Mouse (Mus musculus): ENCODE results near the gene Gtf3c5. TPM values are rescaled to one million over a fixed set of nuclear protein-coding genes. Genes with fewer than 3 reads are reported as not detected.

Gtf3c5 gene
- total RNA-seq, 2 experiments from 2014 or later: 17.4 to 18.9 TPM

GRCm38 (mm10) chr2:28534436-28535262, 48.9 kb downstream of the Gtf3c5 start:
- DNase-seq: no peak

GRCm38 (mm10) chr2:28533901-28534435, 49.6 kb downstream of the Gtf3c5 start:
- DNase-seq: no peak

GRCm38 (mm10) chr2:28532938-28533771, 50.4 kb downstream of the Gtf3c5 start:
- DNase-seq: peak; percentile 89 to 90

GRCm38 (mm10) chr2:28530311-28530710, 53.2 kb downstream of the Gtf3c5 start:
- DNase-seq: no peak

GRCm38 (mm10) chr2:28529856-28530255, 53.7 kb downstream of the Gtf3c5 start:
- DNase-seq: no peak

- DNase-seq: no peak
Observed at GRCm38 (mm10) chr2:28528354-28528730, 55.2 kb downstream of the Gtf3c5 start.

GRCm38 (mm10) chr2:28527436-28528353, 55.9 kb downstream of the Gtf3c5 start:
- DNase-seq: no peak

GRCm38 (mm10) chr2:28525943-28526876, 57.3 kb downstream of the Gtf3c5 start:
- no peak for DNase-seq

- DNase-seq: peak in 1 of 2 experiments; percentile 68
Observed at GRCm38 (mm10) chr2:28525219-28525942, 58.2 kb downstream of the Gtf3c5 start.

- no peak for DNase-seq
Observed at GRCm38 (mm10) chr2:28524406-28524805, 59.1 kb downstream of the Gtf3c5 start.

GRCm38 (mm10) chr2:28523643-28524117, 59.9 kb downstream of the Gtf3c5 start:
- peak; percentile 90 for DNase-seq

GRCm38 (mm10) chr2:28522166-28522565, 61.4 kb downstream of the Gtf3c5 start:
- peak in 1 of 2 experiments; percentile 11 for DNase-seq

- peak; percentile 71 to 82 for DNase-seq
Observed at GRCm38 (mm10) chr2:28521571-28522151, 61.9 kb downstream of the Gtf3c5 start.

- no peak for DNase-seq
Observed at GRCm38 (mm10) chr2:28520581-28520980, 63.0 kb downstream of the Gtf3c5 start.

GRCm38 (mm10) chr2:28518231-28518630, 65.3 kb downstream of the Gtf3c5 start:
- peak in 1 of 2 experiments; percentile 45 for DNase-seq

GRCm38 (mm10) chr2:28517206-28517909, 66.2 kb downstream of the Gtf3c5 start:
- peak in 1 of 2 experiments; percentile 46 for DNase-seq
